Mouse (Mus musculus) liver, adult 2 months (tissue): ENCODE results near the gene Usf1. TPM values are rescaled to one million over a fixed set of nuclear protein-coding genes. Genes with fewer than 3 reads are reported as not detected.
A peak's percentile ranks its signal among the peaks of the same experiment; 100 is the strongest.

Source experiments
- DNase-seq: peaks from one replicate; pipeline ENCODE4 v3.0.0-alpha.2; 2011; ENCODE audit warnings: low read depth, low spot score; ENCODE audit errors: extremely low read depth
- H3K27ac ChIP-seq: fragments of 200-500 bp; replicated peaks from 2 replicates; pipeline ENCODE4 v1.5.1; 2012; ENCODE audit warnings: low read depth, mild to moderate bottlenecking, control low read depth, inconsistent platforms, low read length; ENCODE audit not compliant: insufficient read depth
- H3K27me3 ChIP-seq: fragments of 200-500 bp; 2 replicates; pipeline ENCODE4 v1.6.1; 2012; ENCODE audit warnings: mild to moderate bottlenecking, moderate library complexity, low read length, inconsistent platforms; ENCODE audit not compliant: control insufficient read depth, insufficient read depth
- H3K36me3 ChIP-seq: fragments of 200-500 bp; 2 replicates; pipeline ENCODE4 v1.6.1; 2012; ENCODE audit warnings: low read length, inconsistent platforms; ENCODE audit not compliant: control insufficient read depth, insufficient read depth
- H3K4me1 ChIP-seq: fragments of 200-500 bp; 2 replicates; pipeline ENCODE4 v1.6.1; 2011; ENCODE audit warnings: low read length; ENCODE audit not compliant: control insufficient read depth, insufficient read depth
- H3K4me3 ChIP-seq: fragments of 200-500 bp; 2 replicates; pipeline ENCODE4 v1.5.1; 2011; ENCODE audit warnings: low read depth, mild to moderate bottlenecking, control low read depth, low read length, moderate library complexity; ENCODE audit not compliant: insufficient read depth
- H3K79me2 ChIP-seq: fragments of 200-500 bp; 2 replicates; pipeline ENCODE4 v1.6.1; 2012; ENCODE audit warnings: inconsistent platforms, mild to moderate bottlenecking, low read length, moderate library complexity; ENCODE audit not compliant: control insufficient read depth, insufficient read depth
- H3K9ac ChIP-seq: fragments of 200-500 bp; 2 replicates; pipeline ENCODE4 v1.6.1; 2012; ENCODE audit warnings: low read depth, mild to moderate bottlenecking, control low read depth, inconsistent platforms, low read length
- CTCF ChIP-seq: fragments of 200-500 bp; IDR thresholded peaks from 2 replicates; pipeline ENCODE4 v1.5.1; 2011; ENCODE audit warnings: low read depth, low read length, control low read depth
- POLR2A ChIP-seq: fragments of 200-500 bp; IDR thresholded peaks from 2 replicates; pipeline ENCODE4 v1.6.1; 2011; ENCODE audit warnings: low read length, control low read depth; ENCODE audit not compliant: insufficient read depth; ENCODE audit errors: extremely low read depth
- WGBS: fragments of 180-500 bp; shearing (Covaris S2); methylation state at CpG from one replicate; pipeline ENCODE4 v1.1.7; 2018; 5-methylcytosine and 5-hydroxymethylcytosine counted together
- polyA plus RNA-seq: library from polyadenylated mRNA; depleted of rRNA; stranded (reverse); fragments of >200 nt; gene quantifications from 2 replicates; pipeline ENCODE4 v1.2.3, GENCODE M21; 2012
- total RNA-seq: library from RNA; depleted of rRNA; stranded (reverse); fragments of >200 nt; gene quantifications from 2 replicates; pipeline ENCODE4 v1.2.3, GENCODE M21; 2014

Usf1 gene
- total and polyA plus RNA-seq, 2 experiments: 27.2 to 39.4 TPM

- peak within 1 kb of the TSS; percentile 57 for H3K4me3 ChIP-seq
- no peaks in the 10 kb centered on the region for H3K27me3 ChIP-seq
- H3K4me1 ChIP-seq: no peaks in the 10 kb centered on the region
- DNase-seq: peak; percentile 48
- TF ChIP-seq POLR2A (no peak), CTCF (no peak)
- peak within 1 kb of the TSS; percentile 57 for H3K9ac ChIP-seq
- H3K36me3 ChIP-seq: no peaks in the 10 kb centered on the region
- 75% methylated on average over 15 of the region's 15 CpGs for WGBS
- no peaks in the 10 kb centered on the region for H3K79me2 ChIP-seq
- peak within 1 kb of the TSS; percentile 35 for H3K27ac ChIP-seq
Measured at GRCm38 (mm10) chr1:171388376-171389102, 22.6 kb upstream of the Usf1 start, which contains the start of gene Arhgap30. Gene Arhgap30 (plus strand): TSS chr1:171388954.

DNA sequence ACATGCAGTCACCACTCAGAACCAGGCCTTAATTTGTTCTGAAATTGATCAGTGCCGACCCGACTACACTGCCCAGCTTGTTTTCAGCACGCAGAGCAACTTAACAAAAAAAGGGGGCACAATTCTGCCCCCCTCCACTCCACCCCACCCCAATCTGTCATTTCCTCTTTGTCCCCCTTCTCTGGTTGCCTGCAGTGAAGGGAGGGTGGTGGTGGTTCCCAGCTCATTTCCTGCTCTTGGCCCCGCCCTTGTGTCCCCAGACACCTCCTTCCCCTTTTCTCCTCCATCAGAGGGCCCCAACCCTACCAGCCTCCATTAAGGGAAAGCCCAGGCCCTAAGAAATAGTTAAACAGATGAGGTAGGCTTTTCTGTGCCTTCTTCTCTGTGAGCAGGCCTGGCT, 21.0 kb upstream of the Usf1 start:
- peak overlapping the region; percentile 35; the same call in 1 of the 2 replicates for H3K27ac ChIP-seq
- H3K4me1 ChIP-seq: no peaks in the 10 kb centered on the region
- H3K79me2 ChIP-seq: no peaks in the 10 kb centered on the region
- no peak for TF ChIP-seq POLR2A
- H3K9ac ChIP-seq: no peak overlapping the region; the same call in 1 of the 2 replicates
- WGBS: 78% methylated on average over 4 of the region's 4 CpGs
- no peak overlapping the region for H3K4me3 ChIP-seq
- DNase-seq: peak; percentile 30
- no peaks in the 10 kb centered on the region for H3K27me3 ChIP-seq
- H3K36me3 ChIP-seq: no peaks in the 10 kb centered on the region

DNA sequence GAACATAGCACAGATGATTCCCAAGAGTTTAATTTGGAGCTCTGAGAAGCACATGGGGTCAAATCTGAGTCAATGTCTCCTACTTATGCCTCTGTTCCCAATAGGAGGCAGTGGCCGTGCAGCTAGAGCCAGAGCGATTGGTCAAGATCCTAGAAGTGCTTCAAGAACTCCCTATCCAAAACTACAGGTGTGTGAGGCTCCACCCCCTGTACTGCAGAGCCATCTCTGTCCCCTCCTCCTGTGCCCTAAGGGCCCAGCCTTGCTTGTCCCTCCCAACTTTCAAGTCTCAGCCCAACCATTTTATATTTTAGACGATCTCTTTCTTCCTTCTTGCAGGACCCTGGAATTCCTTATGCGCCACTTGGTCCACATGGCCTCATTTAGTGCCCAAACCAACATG, 9.3 kb upstream of the Usf1 start:
- Histone ChIP-seq H3K27me3 (no peaks in the 10 kb centered on the region), H3K4me3 (no peak overlapping the region), H3K4me1 (no peaks in the 10 kb centered on the region), H3K9ac (no peak overlapping the region), H3K79me2 (no peaks in the 10 kb centered on the region), H3K27ac (no peak overlapping the region), H3K36me3 (no peaks in the 10 kb centered on the region)
- DNase-seq: no peak
- WGBS: 81% methylated on average over 4 of the region's 4 CpGs
- TF ChIP-seq CTCF: no peak
- no peak for TF ChIP-seq POLR2A

DNA sequence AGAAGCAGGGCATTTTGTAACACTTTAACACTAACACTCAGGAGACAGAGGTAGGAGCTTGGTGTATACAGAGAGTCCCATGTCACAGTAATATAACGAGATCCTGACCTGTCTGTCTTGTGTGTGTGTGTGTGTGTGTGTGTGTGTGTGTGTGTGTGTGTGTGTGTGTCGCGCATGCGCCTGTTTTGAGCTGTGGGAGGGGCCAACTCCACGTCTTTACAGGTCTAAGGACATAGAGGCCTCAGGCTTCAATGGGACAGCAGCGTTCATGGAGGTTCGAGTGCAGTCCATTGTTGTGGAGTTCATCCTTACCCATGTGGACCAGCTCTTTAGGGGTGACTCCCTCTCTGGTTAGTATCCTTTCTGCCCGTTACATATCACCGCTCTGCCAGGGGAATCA, 8.1 kb upstream of the Usf1 start:
- no peaks in the 10 kb centered on the region for H3K4me1 ChIP-seq
- no peak overlapping the region for H3K27ac ChIP-seq
- H3K36me3 ChIP-seq: no peaks in the 10 kb centered on the region
- H3K9ac ChIP-seq: no peak overlapping the region
- 87% methylated on average over 9 of the region's 9 CpGs for WGBS
- H3K27me3 ChIP-seq: no peaks in the 10 kb centered on the region
- TF ChIP-seq CTCF (no peak), POLR2A (no peak)
- no peak overlapping the region for H3K4me3 ChIP-seq
- no peak for DNase-seq
- H3K79me2 ChIP-seq: no peaks in the 10 kb centered on the region

- Histone ChIP-seq H3K9ac (no peak overlapping the region), H3K27me3 (no peaks in the 10 kb centered on the region), H3K4me3 (no peak overlapping the region), H3K4me1 (no peaks in the 10 kb centered on the region), H3K27ac (no peak overlapping the region), H3K79me2 (peaks cover 5% of the 10 kb centered on the region; the same call in 1 of the 2 replicates), H3K36me3 (no peaks in the 10 kb centered on the region)
- DNase-seq: no peak
- 83% methylated on average over 5 of the region's 5 CpGs for WGBS
- TF ChIP-seq POLR2A (no peak), CTCF (no peak)
Measured at GRCm38 (mm10) chr1:171407263-171407662, 3.9 kb upstream of the Usf1 start.

- no peak overlapping the region for H3K27ac ChIP-seq
- no peaks in the 10 kb centered on the region for H3K27me3 ChIP-seq
- H3K79me2 ChIP-seq: peaks cover 27% of the 10 kb centered on the region
- H3K4me1 ChIP-seq: peaks cover 12% of the 10 kb centered on the region
- H3K9ac ChIP-seq: no peak overlapping the region
- TF ChIP-seq POLR2A (no peak), CTCF (no peak)
- WGBS: 83% methylated on average over 1 of the region's 1 CpGs
- DNase-seq: peak; percentile 31
- peaks cover under 1% of the 10 kb centered on the region for H3K36me3 ChIP-seq
- no peak overlapping the region for H3K4me3 ChIP-seq
Measured at GRCm38 (mm10) chr1:171410231-171410630, 882 bp upstream of the Usf1 start.
